Mouse (Mus musculus) neural tube, embryonic 14.5 days (tissue): ENCODE measurements around the gene Dock4. TPM values are rescaled to one million over a fixed set of nuclear protein-coding genes. Genes with fewer than 3 reads are reported as not detected.

Source experiments
- ATAC-seq: fragments of 200-750 bp; cut with Nextera tagmentation; 2 replicates; pipeline ENCODE4 v1.8.0; 2017; ENCODE audit warnings: low read depth, mild to moderate bottlenecking, moderate TSS enrichment, moderate library complexity
- H3K27ac ChIP-seq: fragments of 300-500 bp; sonication (generic); 2 replicates; pipeline ENCODE4 v1.5.1; 2014; ENCODE audit warnings: low read depth, mild to moderate bottlenecking, control low read depth, low read length, moderate library complexity, mixed read lengths
- H3K27me3 ChIP-seq: fragments of 300-500 bp; sonication (generic); 2 replicates; pipeline ENCODE4 v1.6.1; 2014; ENCODE audit warnings: low read length; ENCODE audit not compliant: control insufficient read depth, insufficient read depth
- H3K36me3 ChIP-seq: fragments of 300-500 bp; sonication (generic); 2 replicates; pipeline ENCODE4 v1.6.1; 2014; ENCODE audit warnings: low read length, mixed read lengths; ENCODE audit not compliant: control insufficient read depth, insufficient read depth
- H3K4me1 ChIP-seq: fragments of 300-500 bp; sonication (generic); 2 replicates; pipeline ENCODE4 v1.6.1; 2014; ENCODE audit warnings: low read length; ENCODE audit not compliant: control insufficient read depth, insufficient read depth
- H3K4me2 ChIP-seq: fragments of 300-500 bp; sonication (generic); 2 replicates; pipeline ENCODE4 v1.6.1; 2014; ENCODE audit warnings: mild to moderate bottlenecking, low read depth, low read length, control low read depth
- H3K4me3 ChIP-seq: fragments of 300-500 bp; sonication (generic); 2 replicates; pipeline ENCODE4 v1.5.1; 2014; ENCODE audit warnings: low read depth, low read length, control low read depth, mixed read lengths
- H3K9ac ChIP-seq: fragments of 300-500 bp; sonication (generic); replicated peaks from 2 replicates; pipeline ENCODE4 v1.6.1; 2014; ENCODE audit warnings: low read depth, mild to moderate bottlenecking, control low read depth, low read length, mixed read lengths
- H3K9me3 ChIP-seq: fragments of 300-500 bp; sonication (generic); 2 replicates; pipeline ENCODE4 v1.6.1; 2016; ENCODE audit warnings: low read length; ENCODE audit not compliant: control insufficient read depth
- WGBS: fragments of 180-500 bp; shearing (Covaris S2); extraction: QIAGEN DNeasy Blood & Tissue Kit; methylation state at CpG from one replicate; pipeline ENCODE4 v1.1.7; 2014; 5-methylcytosine and 5-hydroxymethylcytosine counted together
- polyA plus RNA-seq: library from polyadenylated mRNA; unstranded; fragments of >200 nt; fragmentation: Nextera tagmentation; extraction: Ambion mirVana; gene quantifications from 2 replicates; pipeline ENCODE4 v1.2.1, GENCODE M21; 2014

The Dock4 gene
- polyA plus RNA-seq = 43.0 and 45.4 TPM in 2 replicates

- Histone ChIP-seq H3K9ac (peak within 1 kb of the TSS; percentile 87), H3K4me1 (peaks cover 22% of the 10 kb centered on the region), H3K27me3 (no peaks in the 10 kb centered on the region; the same call in 1 of the 2 replicates), H3K4me2 (peak within 1 kb of the TSS; percentile 69), H3K9me3 (no peaks in the 10 kb centered on the region), H3K4me3 (peak within 1 kb of the TSS; percentile 94), H3K36me3 (no peaks in the 10 kb centered on the region), H3K27ac (peak within 1 kb of the TSS; percentile 94)
- peak; percentile 98 for ATAC-seq
- WGBS = under 1% methylated on average over 80 of the region's 80 CpGs
Observed at GRCm38 (mm10) chr12:40445648-40446449, at the start of gene Dock4, which contains the start of gene Zfp277. Dock4 (plus strand) TSS chr12:40445952. Zfp277 (minus strand) TSS chr12:40445902.

- H3K27ac ChIP-seq = no peak overlapping the region
- H3K9me3 ChIP-seq = no peaks in the 10 kb centered on the region
- no peak overlapping the region for H3K4me2 ChIP-seq
- no peak overlapping the region for H3K9ac ChIP-seq
- ATAC-seq = peak; percentile 86
- H3K27me3 ChIP-seq = no peaks in the 10 kb centered on the region
- H3K4me1 ChIP-seq = no peaks in the 10 kb centered on the region
- no peak overlapping the region for H3K4me3 ChIP-seq
- WGBS = 58% methylated on average over 2 of the region's 2 CpGs
- H3K36me3 ChIP-seq = no peaks in the 10 kb centered on the region
Observed at GRCm38 (mm10) chr12:40398916-40399315, 46.8 kb upstream of the Dock4 start.

- WGBS = 92% methylated on average over 2 of the region's 2 CpGs
- Histone ChIP-seq H3K27me3 (no peaks in the 10 kb centered on the region), H3K27ac (no peak overlapping the region)
Observed at GRCm38 (mm10) chr12:40399386-40399785, 46.4 kb upstream of the Dock4 start.

DNA sequence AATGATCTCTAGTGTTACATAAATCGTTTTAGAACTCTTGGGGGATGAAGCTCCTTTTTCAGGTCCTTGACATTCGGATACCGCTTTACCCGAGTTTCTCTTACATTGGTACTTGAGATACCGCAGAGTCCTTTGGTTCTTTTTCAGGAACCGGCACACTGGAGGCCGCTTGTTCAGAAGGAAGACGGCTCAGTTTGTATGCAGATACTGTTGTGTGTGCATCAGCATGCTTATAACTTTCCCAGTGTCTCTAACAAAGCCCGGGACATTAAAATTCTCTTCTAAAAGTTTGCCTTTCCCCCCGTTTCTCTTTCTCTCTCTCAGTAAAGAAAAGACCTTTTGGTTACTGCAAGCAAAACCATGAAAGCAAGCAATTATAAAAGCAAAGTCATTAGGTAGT, 45.9 kb upstream of the Dock4 start:
- Histone ChIP-seq H3K4me2 (no peak overlapping the region), H3K36me3 (no peaks in the 10 kb centered on the region), H3K9me3 (no peaks in the 10 kb centered on the region), H3K9ac (no peak overlapping the region), H3K4me1 (no peaks in the 10 kb centered on the region), H3K27me3 (no peaks in the 10 kb centered on the region), H3K4me3 (no peak overlapping the region), H3K27ac (no peak overlapping the region)
- no peak for ATAC-seq
- WGBS = 66% methylated on average over 10 of the region's 10 CpGs

More at GRCm38 (mm10) chr12:40399386-40399785, 46.4 kb upstream of the Dock4 start:
- H3K36me3 ChIP-seq = no peaks in the 10 kb centered on the region
- H3K4me1 ChIP-seq = no peaks in the 10 kb centered on the region
- H3K9ac ChIP-seq = no peak overlapping the region
- H3K4me3 ChIP-seq = no peak overlapping the region
- no peaks in the 10 kb centered on the region for H3K9me3 ChIP-seq
- no peak overlapping the region for H3K4me2 ChIP-seq
- ATAC-seq = no peak

- 21% methylated on average over 5 of the region's 5 CpGs for WGBS
- Histone ChIP-seq H3K9ac (no peak overlapping the region), H3K27me3 (no peaks in the 10 kb centered on the region), H3K4me1 (peaks cover 4% of the 10 kb centered on the region; the same call in 1 of the 2 replicates), H3K4me3 (no peak overlapping the region), H3K4me2 (0 out of 2 replicates have a peak overlapping the region, but pooled peaks have one; percentile 11), H3K27ac (peak overlapping the region; percentile 62), H3K36me3 (no peaks in the 10 kb centered on the region), H3K9me3 (no peaks in the 10 kb centered on the region)
- ATAC-seq = peak; percentile 76; the same call in 1 of the 2 replicates
Observed at GRCm38 (mm10) chr12:40414682-40415311, 31.0 kb upstream of the Dock4 start.

DNA sequence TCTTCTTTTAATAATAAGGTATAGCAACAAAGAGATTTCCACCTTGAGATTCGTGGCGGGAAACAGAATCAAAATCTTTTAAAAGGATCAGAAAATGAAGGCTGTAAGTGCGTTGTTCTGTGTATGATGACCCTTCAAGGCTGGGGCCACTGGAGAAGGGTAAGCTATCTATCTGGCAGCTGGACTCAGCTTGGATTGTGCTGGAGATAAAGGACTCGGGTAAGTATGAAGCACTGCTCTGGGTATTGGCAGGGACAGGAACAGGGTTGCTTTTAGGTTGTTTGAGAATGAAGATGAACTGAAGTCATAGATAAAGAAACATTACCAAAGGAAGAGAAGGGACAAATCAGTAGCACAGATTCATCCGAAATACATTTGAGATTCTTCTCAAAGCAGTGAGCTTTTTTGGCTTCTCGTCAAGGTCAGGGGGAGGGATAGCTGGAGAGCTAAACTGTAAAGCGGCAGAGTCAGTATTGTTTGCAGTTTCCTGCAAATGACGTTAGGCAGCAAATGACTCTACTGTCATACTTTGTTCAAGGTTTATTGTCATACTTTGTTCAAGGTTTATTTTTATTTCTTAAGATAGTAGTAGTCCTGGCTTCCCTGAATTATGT, 30.3 kb upstream of the Dock4 start:
- Histone ChIP-seq H3K27me3 (no peaks in the 10 kb centered on the region), H3K4me3 (no peak overlapping the region), H3K4me1 (peaks cover 4% of the 10 kb centered on the region; the same call in 1 of the 2 replicates), H3K4me2 (no peak overlapping the region), H3K27ac (no peak overlapping the region), H3K9ac (0 out of 2 replicates have a peak overlapping the region, but pooled peaks have one; percentile 11), H3K9me3 (no peaks in the 10 kb centered on the region), H3K36me3 (no peaks in the 10 kb centered on the region)
- 57% methylated on average over 8 of the region's 8 CpGs for WGBS
- ATAC-seq = peak; percentile 65; the same call in 1 of the 2 replicates

GRCm38 (mm10) chr12:40417257-40417656, 28.5 kb upstream of the Dock4 start:
- Histone ChIP-seq H3K27ac (no peak overlapping the region), H3K9me3 (no peaks in the 10 kb centered on the region), H3K9ac (no peak overlapping the region), H3K4me3 (no peak overlapping the region), H3K36me3 (no peaks in the 10 kb centered on the region), H3K4me2 (no peak overlapping the region), H3K27me3 (no peaks in the 10 kb centered on the region), H3K4me1 (peaks cover 4% of the 10 kb centered on the region; the same call in 1 of the 2 replicates)
- 94% methylated on average over 4 of the region's 4 CpGs for WGBS
- no peak for ATAC-seq

GRCm38 (mm10) chr12:40424991-40425390, 20.8 kb upstream of the Dock4 start:
- H3K27ac ChIP-seq = no peak overlapping the region
- H3K9me3 ChIP-seq = no peaks in the 10 kb centered on the region
- no peak overlapping the region for H3K9ac ChIP-seq
- no peaks in the 10 kb centered on the region for H3K27me3 ChIP-seq
- H3K36me3 ChIP-seq = no peaks in the 10 kb centered on the region
- WGBS = 83% methylated on average over 1 of the region's 1 CpGs
- no peak overlapping the region for H3K4me2 ChIP-seq
- ATAC-seq = no peak
- no peak overlapping the region for H3K4me3 ChIP-seq
- no peaks in the 10 kb centered on the region for H3K4me1 ChIP-seq
